Mouse (Mus musculus): ENCODE measurements around the gene Ddx28.

GRCm38 (mm10) chr8:106016284-106016683 lies 4.6 kb upstream of the Ddx28 start:
- TF ChIP-seq EP300 (IDR thresholded peaks at IDR 0.05; ENCODE audit: low read depth) (no peak), CTCF (IDR thresholded peaks at IDR 0.05; ENCODE audit: low read depth) (no peak)

All from liver, embryonic 14.5 days (tissue).